Mouse (Mus musculus) Patski (cell line): ENCODE data around the gene Tsen2. TPM values are rescaled to one million over a fixed set of nuclear protein-coding genes. Genes with fewer than 3 reads are reported as not detected.

ENCODE experiments used
- ATAC-seq: fragments of 100-300 bp; one replicate; pipeline ENCODE4 v1.8.0; 2021
- CTCF ChIA-PET: fragments of 350-600 bp; sonication (Branson Sonifier 250); formaldehyde crosslinking; loops from one replicate; lab custom pipeline; 2022; ENCODE audit warnings: inconsistent platforms; lab: Charles Lee
- POLR2A ChIA-PET: fragments of 350-600 bp; sonication (Branson Sonifier 250); formaldehyde crosslinking; loops from one replicate; lab custom pipeline; 2022; ENCODE audit warnings: antibody characterized with exemption, inconsistent platforms; lab: Charles Lee
- DNase-seq: peaks from one replicate; pipeline ENCODE4 v3.0.0-alpha.2; 2011; ENCODE audit warnings: low read depth, low spot score
- H3K27me3 ChIP-seq: fragments of 371-371 bp; one replicate; pipeline ENCODE4 v1.5.1; 2021
- CTCF ChIP-seq: fragments of 100-300 bp; IDR thresholded peaks from one replicate; pipeline ENCODE4 v1.5.1; 2021
- in situ Hi-C: fragments of 300-500 bp; cut with MboI; formaldehyde crosslinking; loops from 3 replicates; pipeline ENCODE4 v1.11.1; 2018; ENCODE audit warnings: low pct_unique_long_range_greater_than_20kb, mixed read lengths
- polyA plus RNA-seq: library from polyadenylated mRNA; unstranded; gene quantifications from one replicate; pipeline ENCODE4 v1.2.3, GENCODE M21; 2021

Tsen2 gene
- polyA plus RNA-seq, 1 experiment from 2014 or later: 16.0 TPM

DNA sequence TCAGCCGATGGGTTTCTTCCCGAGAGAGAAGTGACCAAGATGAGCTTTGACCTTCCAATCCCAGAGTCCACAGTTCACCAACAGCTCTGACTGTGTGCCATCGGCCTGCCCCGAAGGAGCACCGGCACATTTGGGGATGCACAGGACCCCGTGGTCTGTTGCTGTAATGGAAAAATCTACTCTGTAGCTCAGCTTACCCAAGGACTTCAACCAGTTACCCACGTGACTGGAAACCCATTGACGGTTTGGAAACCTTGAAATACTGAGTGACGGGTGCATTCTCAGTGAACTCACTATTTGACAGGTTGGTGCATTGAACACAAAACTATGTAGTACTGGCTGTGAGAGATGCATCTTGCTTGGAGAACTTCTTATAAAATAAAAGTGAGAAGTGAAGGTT lies 33.5 kb downstream of the Tsen2 start:
- in situ Hi-C loops: no loop called here
- DNase-seq (no peak), ATAC-seq (no peak)
- no peaks in the 10 kb centered on the region for H3K27me3 ChIP-seq
- ChIA-PET CTCF (interaction anchor here (0.7 kb wide), 1 partner anchor 41 kb away, joined by 3 read pairs; no protein-coding TSS in a partner anchor), POLR2A (no interaction called here)
- no peak for TF ChIP-seq CTCF

- ATAC-seq (no peak), DNase-seq (no peak)
- ChIA-PET CTCF (interaction anchor here (1.7 to 2.4 kb wide), 3 partner anchors 9 to 31 kb away, joined by 5 to 7 read pairs (median 5); partner anchors contain the start of gene Mkrn2os), POLR2A (interaction anchor here (0.9 kb wide), 1 partner anchor 22 kb away, joined by 4 read pairs; no protein-coding TSS in a partner anchor)
- in situ Hi-C loops: no loop called here
- TF ChIP-seq CTCF: no peak
- H3K27me3 ChIP-seq: no peaks in the 10 kb centered on the region
Measured at GRCm38 (mm10) chr6:115580810-115581209, 36.3 kb downstream of the Tsen2 start.

DNA sequence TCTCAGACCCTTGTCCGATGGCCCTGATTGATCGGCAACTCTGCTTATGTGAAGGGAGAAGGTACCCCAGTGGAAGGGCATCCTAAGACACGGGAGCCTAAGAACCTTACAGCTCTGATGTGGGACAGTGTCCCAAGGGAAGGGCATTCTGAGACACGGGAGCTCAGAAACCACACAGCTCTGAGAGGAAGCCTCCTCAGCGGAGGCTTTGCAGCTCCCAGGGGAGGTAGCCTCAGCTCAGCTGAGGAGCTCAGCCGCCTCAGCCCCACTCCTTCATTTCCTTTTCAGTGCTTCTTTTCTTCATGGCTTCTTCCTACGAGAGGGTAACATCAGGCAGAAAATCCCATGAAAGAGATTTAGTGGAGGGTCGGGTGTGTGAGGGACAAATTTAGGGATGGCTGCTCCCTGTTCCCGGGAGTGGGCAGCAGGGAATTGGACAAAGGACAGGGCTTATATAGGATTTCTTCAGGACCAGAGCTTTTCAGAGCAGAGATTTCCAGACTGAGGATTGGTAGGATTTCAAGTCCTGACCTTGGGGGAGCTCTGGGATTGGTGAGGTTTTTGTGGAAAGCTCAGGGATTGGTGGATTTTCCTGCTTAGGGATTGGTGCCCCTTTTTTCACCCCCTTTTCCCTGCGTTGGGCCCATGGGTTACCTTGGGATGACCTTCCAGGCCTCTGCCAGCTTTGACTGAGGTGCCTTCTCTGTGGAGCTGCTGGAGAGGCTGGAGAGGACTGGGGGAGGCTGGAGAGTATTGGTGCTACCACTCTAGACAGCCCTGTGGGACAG lies 38.1 kb downstream of the Tsen2 start:
- POLR2A ChIA-PET: interaction anchor here (0.6 kb wide), 1 partner anchor 8 kb away, joined by 3 read pairs; no protein-coding TSS in a partner anchor
- H3K27me3 ChIP-seq: no peaks in the 10 kb centered on the region
- TF ChIP-seq CTCF: no peak
- ATAC-seq (no peak), DNase-seq (no peak)
- in situ Hi-C loops: no loop called here
- CTCF ChIA-PET: interaction anchor here (1.2 to 2.4 kb wide), 2 partner anchors 16 to 29 kb away, joined by 3 to 5 read pairs; no protein-coding TSS in a partner anchor

DNA sequence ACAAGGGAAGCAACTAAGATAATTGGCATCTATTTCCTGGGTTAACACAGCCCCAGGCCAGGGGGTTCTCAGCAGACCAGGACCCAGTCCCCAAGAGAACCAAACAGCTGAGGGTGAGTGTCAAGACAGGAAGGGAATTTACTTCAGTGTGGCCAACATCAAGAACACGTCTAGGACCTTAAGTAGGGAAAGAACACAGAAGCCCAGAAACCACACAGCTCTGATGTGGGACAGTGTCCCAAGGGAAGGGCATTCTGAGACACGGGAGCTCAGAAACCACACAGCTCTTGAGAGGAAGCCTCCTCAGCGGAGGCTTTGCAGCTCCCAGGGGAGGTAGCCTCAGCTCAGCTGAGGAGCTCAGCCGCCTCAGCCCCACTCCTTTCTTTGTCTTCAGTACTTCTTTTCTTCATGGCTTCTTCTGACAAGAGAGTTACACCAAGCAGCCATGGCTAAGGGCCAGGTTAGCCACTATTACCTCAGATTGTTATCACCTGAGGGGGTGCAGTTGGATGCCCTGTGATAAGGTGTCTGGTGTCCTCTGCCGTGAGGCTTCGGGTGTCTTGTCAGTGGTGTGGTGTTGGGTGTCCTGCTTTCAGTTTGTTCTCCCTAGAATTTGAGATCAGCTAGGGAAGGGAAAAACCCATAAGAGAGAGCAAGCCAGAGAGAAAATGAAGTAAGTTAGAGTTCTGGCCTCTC lies 39.1 kb downstream of the Tsen2 start:
- DNase-seq (no peak), ATAC-seq (no peak)
- in situ Hi-C loops: no loop called here
- CTCF ChIA-PET: interaction anchor here (1.2 kb wide), 1 partner anchor 25 kb away, joined by 3 read pairs; no protein-coding TSS in a partner anchor
- H3K27me3 ChIP-seq: no peaks in the 10 kb centered on the region
- POLR2A ChIA-PET: no interaction called here
- no peak for TF ChIP-seq CTCF

GRCm38 (mm10) chr6:115584176-115584575 lies 39.7 kb downstream of the Tsen2 start:
- POLR2A ChIA-PET: no interaction called here

DNA sequence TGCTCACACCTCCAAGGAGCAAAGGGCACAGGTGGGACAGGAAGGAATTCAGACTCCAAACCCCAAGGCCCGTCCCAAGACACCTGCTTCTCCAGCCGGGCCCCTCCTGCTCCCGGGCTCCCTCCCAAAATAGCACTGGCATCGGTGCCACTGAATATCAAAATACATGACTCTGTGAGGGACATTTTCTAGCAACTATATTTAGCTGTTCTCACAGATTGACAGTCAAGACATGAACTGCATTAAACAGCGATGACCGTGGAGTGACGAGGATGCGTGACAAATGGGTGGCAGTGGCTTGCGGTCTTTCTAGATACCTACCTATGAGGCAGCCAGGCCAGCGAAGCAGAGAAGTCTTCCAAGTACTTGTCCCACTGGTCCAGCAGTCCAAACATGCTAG lies 41.9 kb downstream of the Tsen2 start:
- DNase-seq: no peak
- CTCF ChIA-PET: no interaction called here
- ATAC-seq: no peak
- no peaks in the 10 kb centered on the region for H3K27me3 ChIP-seq
- in situ Hi-C loops: no loop called here
- TF ChIP-seq CTCF: no peak
- POLR2A ChIA-PET: interaction anchor here (0.6 kb wide), 1 partner anchor 275 kb away, joined by 3 read pairs; no protein-coding TSS in a partner anchor

More at GRCm38 (mm10) chr6:115584176-115584575, 39.7 kb downstream of the Tsen2 start:
- no peak for ATAC-seq
- no peak for TF ChIP-seq CTCF
- no peaks in the 10 kb centered on the region for H3K27me3 ChIP-seq
- CTCF ChIA-PET: interaction anchor here (1.2 kb wide), 1 partner anchor 25 kb away, joined by 3 read pairs; no protein-coding TSS in a partner anchor
- DNase-seq: no peak
- in situ Hi-C loops: no loop called here

GRCm38 (mm10) chr6:115591692-115592359 lies 47.4 kb downstream of the Tsen2 start:
- DNase-seq (no peak), ATAC-seq (peak; percentile 23)
- no peak for TF ChIP-seq CTCF
- CTCF ChIA-PET: interaction anchor here (2.1 kb wide), 1 partner anchor 11 kb away, joined by 5 read pairs; no protein-coding TSS in a partner anchor
- POLR2A ChIA-PET: no interaction called here
- H3K27me3 ChIP-seq: no peaks in the 10 kb centered on the region
- in situ Hi-C loops: no loop called here

GRCm38 (mm10) chr6:115592458-115592857 lies 48.0 kb downstream of the Tsen2 start, which contains the start of gene Mkrn2os:
Gene Mkrn2os, minus strand, starts transcription at chr6:115592576.
- no peak for DNase-seq
- peak; percentile 90 for ATAC-seq
- ChIA-PET POLR2A (no interaction called here), CTCF (interaction anchor here (2.1 kb wide), 1 partner anchor 12 kb away, joined by 5 read pairs; no protein-coding TSS in a partner anchor)
- H3K27me3 ChIP-seq: no peaks in the 10 kb centered on the region
- in situ Hi-C loops: no loop called here
- TF ChIP-seq CTCF: no peak

GRCm38 (mm10) chr6:115593252-115593651 lies 48.8 kb downstream of the Tsen2 start:
- CTCF ChIA-PET: interaction anchor here (2.1 kb wide), 1 partner anchor 12 kb away, joined by 5 read pairs; no protein-coding TSS in a partner anchor
- no peak for TF ChIP-seq CTCF
- in situ Hi-C loops: no loop called here
- no peaks in the 10 kb centered on the region for H3K27me3 ChIP-seq
- ATAC-seq: no peak
- DNase-seq: no peak
- POLR2A ChIA-PET: interaction anchor here (0.7 kb wide), 1 partner anchor 213 kb away, joined by 3 read pairs; no protein-coding TSS in a partner anchor

DNA sequence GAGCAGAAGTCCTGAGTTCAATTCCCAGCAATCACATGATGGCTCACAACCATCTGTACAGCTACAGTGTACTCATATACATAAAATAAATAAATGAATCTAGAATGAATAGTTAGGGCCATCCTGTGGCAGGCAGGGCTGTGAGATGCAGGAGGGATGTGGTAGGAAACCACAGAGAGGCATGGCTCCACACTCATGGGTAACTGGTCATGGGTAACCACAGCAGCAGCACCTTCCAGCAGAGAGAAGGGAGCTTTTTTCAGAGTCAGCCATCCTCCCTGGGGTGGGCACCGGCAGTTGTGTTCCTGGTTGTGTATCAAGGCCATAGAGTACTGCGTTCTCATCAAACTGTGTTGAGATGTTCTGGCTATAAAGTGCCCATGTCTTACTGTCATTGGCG lies 50.0 kb downstream of the Tsen2 start:
- no peak for TF ChIP-seq CTCF

More for the DNA sequence above, 50.0 kb downstream of the Tsen2 start:
- ChIA-PET CTCF (no interaction called here), POLR2A (no interaction called here)
- in situ Hi-C loops: no loop called here
- no peak for ATAC-seq
- DNase-seq: no peak
- H3K27me3 ChIP-seq: no peaks in the 10 kb centered on the region
